Mouse (Mus musculus) stomach, embryonic 16.5 days (tissue): ENCODE results near the gene Ttc30a1. TPM values are rescaled to one million over a fixed set of nuclear protein-coding genes. Genes with fewer than 3 reads are reported as not detected.

Source experiments
- ATAC-seq: fragments of 200-750 bp; cut with Nextera tagmentation; 2 replicates; pipeline ENCODE4 v1.8.0; 2017; ENCODE audit warnings: moderate number of reproducible peaks, moderate TSS enrichment; ENCODE audit not compliant: insufficient read depth, low FRiP score
- H3K27ac ChIP-seq: fragments of 300-500 bp; sonication (generic); 2 replicates; pipeline ENCODE4 v1.5.1; 2014; ENCODE audit warnings: low read length
- H3K27me3 ChIP-seq: fragments of 300-500 bp; sonication (generic); 2 replicates; pipeline ENCODE4 v1.6.1; 2014; ENCODE audit warnings: low read length, control low read depth, mixed read lengths; ENCODE audit not compliant: control insufficient read depth, insufficient read depth
- H3K36me3 ChIP-seq: fragments of 300-500 bp; sonication (generic); 2 replicates; pipeline ENCODE4 v1.6.1; 2014; ENCODE audit warnings: low read length; ENCODE audit not compliant: control insufficient read depth, insufficient read depth
- H3K4me1 ChIP-seq: fragments of 300-500 bp; sonication (generic); 2 replicates; pipeline ENCODE4 v1.6.1; 2014; ENCODE audit warnings: low read length, control low read depth, mixed read lengths; ENCODE audit not compliant: control insufficient read depth, insufficient read depth
- H3K4me2 ChIP-seq: fragments of 300-500 bp; sonication (generic); 2 replicates; pipeline ENCODE4 v1.6.1; 2014; ENCODE audit warnings: low read depth, low read length, mixed read lengths
- H3K4me3 ChIP-seq: fragments of 300-500 bp; sonication (generic); replicated peaks from 2 replicates; pipeline ENCODE4 v1.5.1; 2014; ENCODE audit warnings: mild to moderate bottlenecking, low read length
- H3K9ac ChIP-seq: fragments of 300-500 bp; sonication (generic); 2 replicates; pipeline ENCODE4 v1.6.1; 2014; ENCODE audit warnings: low read length
- H3K9me3 ChIP-seq: fragments of 300-500 bp; sonication (generic); replicated peaks from 2 replicates; pipeline ENCODE4 v1.6.1; 2016; ENCODE audit warnings: low read length, control low read depth; ENCODE audit not compliant: control insufficient read depth
- WGBS: fragments of 180-500 bp; shearing (Covaris S2); extraction: QIAGEN DNeasy Blood & Tissue Kit; methylation state at CpG from one replicate; pipeline ENCODE4 v1.1.7; 2014; 5-methylcytosine and 5-hydroxymethylcytosine counted together
- polyA plus RNA-seq: library from polyadenylated mRNA; unstranded; fragments of >200 nt; fragmentation: Nextera tagmentation; extraction: Ambion mirVana; gene quantifications from 2 replicates; pipeline ENCODE4 v1.2.1, GENCODE M21; 2015

Ttc30a1 gene
- polyA plus RNA-seq, 1 experiment from 2014 or later, result 7.6 TPM

DNA sequence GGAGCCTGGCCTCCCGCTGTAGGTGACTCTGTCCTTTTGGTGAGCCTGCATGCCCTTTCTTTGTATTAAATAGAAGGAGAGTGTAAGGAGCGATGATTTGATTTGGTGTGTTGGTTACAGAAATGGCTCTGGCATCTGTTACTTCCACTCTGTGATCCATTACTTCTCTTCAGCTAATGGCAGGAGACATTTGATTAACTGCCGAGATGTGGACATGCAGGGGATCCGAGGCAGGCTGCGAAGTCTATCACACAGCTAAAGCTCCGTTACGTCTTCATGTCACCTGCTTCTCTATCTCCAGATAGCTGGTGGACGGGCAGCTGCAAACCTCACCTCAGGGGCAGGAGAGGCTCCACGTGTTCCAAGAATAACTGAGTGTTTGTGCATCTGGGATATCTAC lies 7.6 kb downstream of the Ttc30a1 start:
- Histone ChIP-seq H3K27me3 (no peaks in the 10 kb centered on the region), H3K27ac (no peak overlapping the region), H3K4me1 (no peaks in the 10 kb centered on the region), H3K9ac (no peak overlapping the region), H3K4me2 (no peak overlapping the region), H3K4me3 (no peak overlapping the region), H3K36me3 (no peaks in the 10 kb centered on the region), H3K9me3 (no peaks in the 10 kb centered on the region)
- ATAC-seq, result no peak
- 61% methylated on average over 9 of the region's 9 CpGs for WGBS

DNA sequence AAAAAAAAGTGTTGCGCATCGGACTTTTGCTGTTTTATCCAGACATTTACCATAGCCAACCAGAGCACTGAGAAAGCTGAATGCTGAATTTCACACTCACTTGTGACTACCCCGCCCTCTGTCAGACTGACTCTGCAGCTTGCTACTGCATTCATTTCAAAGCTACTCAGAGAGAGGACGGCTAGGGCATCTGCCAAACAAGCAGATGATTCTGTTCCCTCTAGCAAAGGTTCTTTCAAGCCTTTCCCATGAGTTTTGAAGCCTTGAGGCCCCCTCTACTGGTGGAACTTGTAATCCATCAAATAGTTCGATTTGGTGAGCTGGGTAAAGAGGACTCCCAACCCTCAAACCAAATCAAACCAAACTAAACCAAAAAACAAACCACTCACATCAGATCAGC lies 16.8 kb downstream of the Ttc30a1 start:
- ATAC-seq, result no peak

GRCm38 (mm10) chr2:75964512-75964911 lies 17.3 kb downstream of the Ttc30a1 start:
- Histone ChIP-seq H3K4me3 (peak overlapping the region; percentile 22), H3K36me3 (no peaks in the 10 kb centered on the region), H3K4me1 (peaks cover 30% of the 10 kb centered on the region), H3K27ac (peak overlapping the region; percentile 41; the same call in 1 of the 2 replicates), H3K9me3 (no peaks in the 10 kb centered on the region), H3K9ac (peak overlapping the region; percentile 31), H3K4me2 (peak overlapping the region; percentile 58), H3K27me3 (no peaks in the 10 kb centered on the region)
- peak; percentile 65 for ATAC-seq
- 12% methylated on average over 14 of the region's 14 CpGs for WGBS

More for the DNA sequence above, 16.8 kb downstream of the Ttc30a1 start:
- H3K36me3 ChIP-seq, result no peaks in the 10 kb centered on the region
- H3K4me3 ChIP-seq, result peak overlapping the region; percentile 22
- peak overlapping the region; percentile 31 for H3K9ac ChIP-seq
- peaks cover 26% of the 10 kb centered on the region for H3K4me1 ChIP-seq
- no peaks in the 10 kb centered on the region for H3K27me3 ChIP-seq
- H3K27ac ChIP-seq, result no peak overlapping the region
- no peaks in the 10 kb centered on the region for H3K9me3 ChIP-seq
- WGBS, result 18% methylated on average over 5 of the region's 5 CpGs
- H3K4me2 ChIP-seq, result peak overlapping the region; percentile 58

DNA sequence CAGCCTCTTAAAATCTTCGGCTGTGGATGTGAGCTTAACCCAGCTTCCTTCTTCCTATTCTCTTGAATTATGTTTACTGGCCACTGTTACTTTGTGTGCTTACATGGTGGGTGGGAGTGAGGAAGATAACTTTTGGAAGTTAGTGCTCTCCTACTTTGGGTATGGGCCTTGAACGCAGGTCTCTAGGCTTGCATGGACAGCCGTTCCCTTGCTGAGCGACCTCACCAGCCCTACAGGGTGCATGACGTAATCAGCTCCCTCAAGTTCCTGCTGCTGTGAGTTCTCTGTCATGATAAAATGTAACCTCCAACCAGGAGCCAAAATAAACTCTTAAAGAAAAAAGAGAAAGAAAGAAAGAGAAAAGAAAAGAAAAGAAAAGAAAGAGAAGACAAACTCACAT lies 17.7 kb downstream of the Ttc30a1 start:
- Histone ChIP-seq H3K9ac (no peak overlapping the region), H3K4me3 (peak overlapping the region; percentile 22; the same call in 1 of the 2 replicates), H3K9me3 (no peaks in the 10 kb centered on the region), H3K4me2 (peak overlapping the region; percentile 58), H3K36me3 (no peaks in the 10 kb centered on the region), H3K27ac (0 out of 2 replicates have a peak overlapping the region, but pooled peaks have one; percentile 41), H3K27me3 (no peaks in the 10 kb centered on the region), H3K4me1 (peaks cover 33% of the 10 kb centered on the region)
- WGBS, result 60% methylated on average over 5 of the region's 5 CpGs
- ATAC-seq, result no peak

- no peak overlapping the region for H3K4me3 ChIP-seq
- peaks cover 33% of the 10 kb centered on the region for H3K4me1 ChIP-seq
These were observed 18.4 kb downstream of the Ttc30a1 start for GRCm38 (mm10) chr2:75963211-75963840.

GRCm38 (mm10) chr2:75960366-75961330 lies 21.1 kb downstream of the Ttc30a1 start:
- Histone ChIP-seq H3K4me2 (peak overlapping the region; percentile 40; the same call in 1 of the 2 replicates), H3K27ac (peak overlapping the region; percentile 72), H3K9me3 (no peaks in the 10 kb centered on the region), H3K4me1 (peaks cover 33% of the 10 kb centered on the region), H3K4me3 (no peak overlapping the region), H3K9ac (peak overlapping the region; percentile 58), H3K27me3 (no peaks in the 10 kb centered on the region), H3K36me3 (no peaks in the 10 kb centered on the region)
- ATAC-seq, result 0 out of 2 replicates have a peak, but pooled peaks have one; percentile 34
- WGBS, result 61% methylated on average over 15 of the region's 15 CpGs

More at GRCm38 (mm10) chr2:75963211-75963840, 18.4 kb downstream of the Ttc30a1 start:
- H3K27ac ChIP-seq, result no peak overlapping the region
- H3K36me3 ChIP-seq, result no peaks in the 10 kb centered on the region
- H3K9me3 ChIP-seq, result no peaks in the 10 kb centered on the region
- no peak for ATAC-seq
- no peak overlapping the region for H3K4me2 ChIP-seq
- WGBS, result 70% methylated on average over 10 of the region's 10 CpGs
- H3K27me3 ChIP-seq, result no peaks in the 10 kb centered on the region
- H3K9ac ChIP-seq, result no peak overlapping the region

DNA sequence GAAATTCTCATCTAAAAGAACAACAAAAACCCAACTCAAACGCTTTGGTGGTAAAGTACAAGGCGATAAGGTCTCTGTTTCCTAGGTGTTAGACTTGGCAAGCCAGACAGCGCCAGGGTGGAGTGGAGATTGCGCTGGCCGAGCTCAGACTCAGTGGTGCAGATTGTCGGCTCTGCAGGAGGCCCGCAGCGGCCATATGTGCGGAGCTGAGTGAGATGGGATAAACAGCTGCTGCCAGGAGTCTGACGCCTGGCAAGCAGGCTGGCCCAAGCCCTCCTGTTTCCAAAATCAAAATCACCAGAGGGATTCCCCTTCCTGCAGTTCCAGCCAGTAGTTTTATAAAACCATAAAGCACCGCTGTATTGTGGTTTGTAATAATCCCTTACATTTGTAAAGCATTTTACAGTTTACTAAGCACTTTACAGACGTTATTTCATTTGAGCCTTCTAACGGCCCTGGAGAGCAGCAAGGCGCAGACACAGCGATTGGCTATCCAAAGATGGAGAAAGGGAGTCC lies 21.9 kb downstream of the Ttc30a1 start:
- Histone ChIP-seq H3K4me2 (peak overlapping the region; percentile 40), H3K27ac (peak overlapping the region; percentile 72), H3K9ac (peak overlapping the region; percentile 58), H3K4me3 (peak overlapping the region; percentile 9; the same call in 1 of the 2 replicates), H3K9me3 (no peaks in the 10 kb centered on the region), H3K36me3 (no peaks in the 10 kb centered on the region), H3K4me1 (peaks cover 32% of the 10 kb centered on the region), H3K27me3 (no peaks in the 10 kb centered on the region)
- no peak for ATAC-seq
- 18% methylated on average over 15 of the region's 15 CpGs for WGBS

- peak overlapping the region; percentile 72 for H3K27ac ChIP-seq
- no peaks in the 10 kb centered on the region for H3K9me3 ChIP-seq
- no peak for ATAC-seq
- WGBS, result 25% methylated on average over 18 of the region's 18 CpGs
- peaks cover 26% of the 10 kb centered on the region for H3K4me1 ChIP-seq
- H3K9ac ChIP-seq, result peak overlapping the region; percentile 58; the same call in 1 of the 2 replicates
- peak overlapping the region; percentile 9; the same call in 1 of the 2 replicates for H3K4me3 ChIP-seq
- H3K27me3 ChIP-seq, result no peaks in the 10 kb centered on the region
- H3K4me2 ChIP-seq, result peak overlapping the region; percentile 40; the same call in 1 of the 2 replicates
- H3K36me3 ChIP-seq, result no peaks in the 10 kb centered on the region
These were observed 22.5 kb downstream of the Ttc30a1 start for GRCm38 (mm10) chr2:75959183-75959849.
